15 mouse cellular contexts compared by ENCODE assay signal in the genomic region with DNA sequence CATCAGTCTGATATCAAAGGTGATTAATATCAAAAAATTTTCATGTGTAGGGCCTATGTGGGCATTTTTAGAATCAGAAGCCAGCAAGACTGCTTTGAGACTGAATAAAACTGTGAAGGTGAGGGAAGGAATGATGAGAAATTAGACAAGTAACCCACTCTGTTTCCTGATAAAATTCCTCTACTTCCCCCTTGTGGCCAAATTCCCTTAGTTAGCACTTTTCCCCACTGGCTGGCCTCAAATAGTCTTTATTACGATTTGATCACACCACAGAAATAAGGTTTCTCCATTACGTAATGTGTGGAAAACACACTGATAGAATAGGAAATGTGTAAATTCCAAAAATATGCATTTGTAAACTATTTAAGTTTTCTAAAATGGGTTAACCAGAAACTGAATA.
A peak's percentile ranks its signal among the peaks of the same experiment; 100 is the strongest.
DNase-seq lines count a peak whose midpoint lies in the region; ATAC-seq and TF ChIP-seq lines count a peak whose summit lies in the region.
"Had no signal": no experiment of that assay in that cellular context is flagged by ENCODE, and none has a peak within 500 bp of the region (broad histone marks: within the 10 kb centered on the region; RNA-seq: fewer than 3 reads in every experiment).

No protein-coding gene starts in this region.

- 76% methylated on average over 2 of the region's 2 CpGs for WGBS in hindbrain, postnatal 0 days
- 76% methylated on average over 2 of the region's 2 CpGs for WGBS in hindbrain, embryonic 10.5 days
- 66% methylated on average over 2 of the region's 2 CpGs for WGBS in midbrain, postnatal 0 days
- 82% methylated on average over 2 of the region's 2 CpGs for WGBS in midbrain, embryonic 13.5 days

- peak; percentile 64 for TF ChIP-seq CTCF in hindbrain, postnatal 0 days (IDR thresholded peaks at IDR 0.05; ENCODE audit: low read depth)
- peak; percentile 72 for TF ChIP-seq CTCF in midbrain, postnatal 0 days (IDR thresholded peaks at IDR 0.05)

- H3K4me1 ChIP-seq in hindbrain, postnatal 0 days (ENCODE audit: insufficient read depth, low read length): no peaks in the 10 kb centered on the region
- no peaks in the 10 kb centered on the region for H3K4me1 ChIP-seq in hindbrain, embryonic 10.5 days (replicated peaks)
- H3K4me1 ChIP-seq in midbrain, postnatal 0 days (ENCODE audit: insufficient read depth, low read length): no peaks in the 10 kb centered on the region
- H3K4me1 ChIP-seq in midbrain, embryonic 13.5 days (replicated peaks): no peaks in the 10 kb centered on the region
- H3K4me1 ChIP-seq: liver, embryonic 15.5 days; neural tube, embryonic 13.5 days had no signal

- ATAC-seq in hindbrain, postnatal 0 days: no peak
- no peak for ATAC-seq in midbrain, postnatal 0 days (ENCODE audit: low FRiP score)
- no peak for ATAC-seq in midbrain, embryonic 13.5 days
- ATAC-seq: activated CD4-positive, CD25-positive, alpha-beta regulatory T cell, adult 4 months; hindbrain, embryonic 16.5 days had no signal

- H3K9ac ChIP-seq in hindbrain, postnatal 0 days (replicated peaks; ENCODE audit: low read length): no peak overlapping the region
- H3K9ac ChIP-seq in midbrain, postnatal 0 days (replicated peaks; ENCODE audit: low read length, poor library complexity, severe bottlenecking): no peak overlapping the region
- H3K9ac ChIP-seq in midbrain, embryonic 13.5 days (replicated peaks): no peak overlapping the region
- H3K9ac ChIP-seq: liver, embryonic 15.5 days; neural tube, embryonic 13.5 days had no signal

- H3K27ac ChIP-seq in hindbrain, postnatal 0 days: no peak overlapping the region
- no peak overlapping the region for H3K27ac ChIP-seq in hindbrain, embryonic 10.5 days
- H3K27ac ChIP-seq in midbrain, postnatal 0 days (ENCODE audit: low read depth, low read length): no peak overlapping the region
- no peak overlapping the region for H3K27ac ChIP-seq in midbrain, embryonic 13.5 days
- H3K27ac ChIP-seq: liver, embryonic 15.5 days; neural tube, embryonic 13.5 days had no signal

- H3K36me3 ChIP-seq in hindbrain, postnatal 0 days (ENCODE audit: insufficient read depth, low read length): no peaks in the 10 kb centered on the region
- H3K36me3 ChIP-seq in hindbrain, embryonic 10.5 days: no peaks in the 10 kb centered on the region
- H3K36me3 ChIP-seq in midbrain, postnatal 0 days (ENCODE audit: insufficient read depth, low read length): no peaks in the 10 kb centered on the region
- H3K36me3 ChIP-seq in midbrain, embryonic 13.5 days: no peaks in the 10 kb centered on the region
- H3K36me3 ChIP-seq: G1E; liver, embryonic 15.5 days; neural tube, embryonic 13.5 days had no signal

- H3K27me3 ChIP-seq in hindbrain, postnatal 0 days (ENCODE audit: insufficient read depth, low read length): no peaks in the 10 kb centered on the region
- no peaks in the 10 kb centered on the region for H3K27me3 ChIP-seq in hindbrain, embryonic 10.5 days (ENCODE audit: insufficient read depth, poor library complexity, severe bottlenecking)
- no peaks in the 10 kb centered on the region for H3K27me3 ChIP-seq in midbrain, postnatal 0 days (ENCODE audit: insufficient read depth, low read length)
- no peaks in the 10 kb centered on the region for H3K27me3 ChIP-seq in midbrain, embryonic 13.5 days
- H3K27me3 ChIP-seq: liver, embryonic 15.5 days; neural tube, embryonic 13.5 days had no signal

- no peaks in the 10 kb centered on the region for H3K9me3 ChIP-seq in hindbrain, postnatal 0 days (ENCODE audit: low read length)
- no peaks in the 10 kb centered on the region for H3K9me3 ChIP-seq in hindbrain, embryonic 10.5 days
- H3K9me3 ChIP-seq in midbrain, postnatal 0 days (ENCODE audit: low read length): no peaks in the 10 kb centered on the region
- no peaks in the 10 kb centered on the region for H3K9me3 ChIP-seq in midbrain, embryonic 13.5 days
- H3K9me3 ChIP-seq: G1E; liver, embryonic 15.5 days; neural tube, embryonic 13.5 days had no signal

- DNase-seq in embryo, embryonic 10.5 days (ENCODE audit: low spot score): peak; percentile 40
- no peak for DNase-seq in embryo, embryonic 9.5 days (ENCODE audit: extremely low spot score)
- peak; percentile 59 for DNase-seq in hindbrain, postnatal 0 days (ENCODE audit: low spot score)
- DNase-seq in hindbrain, embryonic 10.5 days (ENCODE audit: low spot score): no peak
- DNase-seq in midbrain, postnatal 0 days (ENCODE audit: low spot score): peak; percentile 50
- no peak for DNase-seq in spleen, postnatal 36 days (ENCODE audit: low spot score in 2 of 2)
- DNase-seq in left cerebral cortex, postnatal 25 days (ENCODE audit: low spot score in 2 of 2): no peak
- DNase-seq: cerebellum, adult 11 months; gastrocnemius, postnatal 25 days had no signal

- H3K4me3 ChIP-seq in hindbrain, postnatal 0 days (ENCODE audit: low read length): no peak overlapping the region
- H3K4me3 ChIP-seq in hindbrain, embryonic 10.5 days: no peak overlapping the region
- no peak overlapping the region for H3K4me3 ChIP-seq in midbrain, postnatal 0 days (ENCODE audit: low read depth, low read length)
- no peak overlapping the region for H3K4me3 ChIP-seq in midbrain, embryonic 13.5 days (replicated peaks)
- H3K4me3 ChIP-seq: liver, embryonic 15.5 days; neural tube, embryonic 13.5 days had no signal

- no peak overlapping the region for H3K4me2 ChIP-seq in hindbrain, postnatal 0 days (ENCODE audit: low read depth, low read length)
- H3K4me2 ChIP-seq in midbrain, postnatal 0 days (ENCODE audit: low read depth, low read length, poor library complexity, severe bottlenecking): no peak overlapping the region
- no peak overlapping the region for H3K4me2 ChIP-seq in midbrain, embryonic 13.5 days (replicated peaks)
- H3K4me2 ChIP-seq: liver, embryonic 15.5 days; neural tube, embryonic 13.5 days had no signal

- intact Hi-C loops in left cerebral cortex, postnatal 25 days (cut with DNase I): loop anchor here (1.0 kb wide), 1 partner anchor 149 kb away; no protein-coding TSS in a partner anchor

Comparison
In these comparisons a context has a peak if more than half of its experiments do, and no peak if none do; other contexts are left out.
1. DNase-seq: peak in embryo, embryonic 10.5 days (single experiment), hindbrain, postnatal 0 days (single experiment) and midbrain, postnatal 0 days (single experiment); none in embryo, embryonic 9.5 days (single experiment), hindbrain, embryonic 10.5 days (single experiment), spleen, postnatal 36 days (0 of 2) and left cerebral cortex, postnatal 25 days (0 of 2).